Mouse (Mus musculus) common myeloid progenitor, adult 5-6 weeks (primary cell): Measurements from ENCODE around the gene Nup188. TPM values are rescaled to one million over a fixed set of nuclear protein-coding genes. Genes with fewer than 3 reads are reported as not detected.

Source experiments
- ATAC-seq: replicated peaks from 2 replicates; pipeline ENCODE4 v1.8.0; 2016; ENCODE audit warnings: low read depth, mild to moderate bottlenecking, moderate TSS enrichment, inconsistent platforms; ENCODE audit not compliant: poor library complexity, severe bottlenecking
- total RNA-seq: library from RNA; stranded (forward); fragments of 200-1000, 187-1606 nt; gene quantifications from 2 replicates; pipeline ENCODE4 v1.2.3, GENCODE M21; 2017

The Nup188 gene
- total RNA-seq, 1 experiment from 2014 or later, result 31.6 TPM

DNA sequence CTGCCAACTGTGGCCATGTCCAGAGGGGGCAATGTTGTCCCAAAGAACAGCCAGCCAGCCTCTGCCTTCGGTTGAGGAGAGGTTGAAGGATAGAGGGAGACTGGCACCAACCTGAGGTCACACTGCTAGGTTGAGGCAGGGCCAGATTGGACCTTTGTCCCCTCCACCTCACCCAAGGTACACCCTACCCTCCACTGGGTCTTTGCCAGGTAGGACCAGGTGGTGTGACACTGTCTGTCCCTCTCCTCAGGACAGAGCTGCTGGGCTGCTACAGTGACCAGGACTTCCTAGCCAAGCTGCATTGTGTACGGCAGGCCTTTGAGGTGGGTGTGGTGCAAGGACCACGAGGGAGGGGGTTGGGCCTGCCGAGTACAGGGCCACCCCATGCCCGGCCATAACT is 91.5 kb downstream of the Nup188 start:
- no peak for ATAC-seq

DNA sequence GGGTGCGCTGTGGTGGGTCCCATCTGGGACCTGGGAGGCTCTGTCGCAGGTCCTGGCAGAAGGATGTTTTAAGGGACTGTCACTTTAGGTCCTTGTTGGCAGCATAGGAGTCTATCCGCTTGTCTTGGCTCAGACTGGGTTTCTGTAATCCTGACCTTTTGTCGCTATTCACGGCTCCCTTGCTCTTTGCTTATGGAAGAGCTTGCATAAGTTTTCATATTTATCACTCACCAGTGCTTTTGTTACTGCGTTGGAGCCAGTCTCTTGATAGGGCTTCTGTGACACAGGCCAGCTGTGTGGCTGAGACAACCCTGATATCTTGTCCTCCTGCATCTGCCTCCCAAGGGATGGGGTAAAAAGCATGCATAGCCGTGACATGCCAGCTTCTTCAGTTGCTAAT is 93.1 kb downstream of the Nup188 start:
- no peak for ATAC-seq

DNA sequence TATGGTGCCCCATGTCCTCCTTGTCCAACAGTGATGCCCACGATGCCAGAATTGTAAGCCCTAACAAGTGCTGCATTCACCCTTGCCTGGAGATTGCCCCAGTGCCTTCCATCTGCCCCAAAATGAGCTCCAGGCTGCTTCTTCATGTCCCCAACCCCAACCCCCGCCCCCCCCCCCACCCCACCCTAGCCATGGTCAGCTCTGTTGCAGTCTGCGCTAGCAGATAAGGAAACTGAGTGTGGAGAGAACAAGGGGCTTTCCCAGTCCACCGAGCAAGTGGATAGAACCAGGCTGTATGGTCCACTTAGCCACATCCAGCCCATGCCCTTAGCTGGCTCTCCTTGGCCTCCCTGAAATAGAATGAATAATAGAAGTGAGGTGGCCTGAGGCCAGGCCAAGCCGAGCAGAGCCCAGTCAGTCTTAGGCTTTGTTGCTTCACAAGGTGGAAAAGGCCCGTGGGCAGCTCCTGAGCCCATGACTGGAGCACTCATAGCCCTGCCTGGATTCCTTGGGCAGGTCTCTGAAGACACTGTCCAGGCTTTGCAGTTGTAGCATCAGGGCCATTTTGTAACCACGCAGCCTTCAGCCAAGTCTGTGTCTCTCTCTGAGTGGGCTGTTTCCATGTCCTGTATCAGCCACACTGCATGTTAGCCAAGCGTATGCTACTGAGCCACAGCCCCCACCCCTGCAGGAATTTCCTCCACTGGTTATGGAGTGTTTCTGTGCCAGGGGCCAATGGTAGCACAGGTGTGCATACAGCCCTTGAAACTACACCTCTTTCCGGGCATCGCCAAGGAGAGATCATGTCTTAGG is 94.6 kb downstream of the Nup188 start:
- ATAC-seq, result no peak

DNA sequence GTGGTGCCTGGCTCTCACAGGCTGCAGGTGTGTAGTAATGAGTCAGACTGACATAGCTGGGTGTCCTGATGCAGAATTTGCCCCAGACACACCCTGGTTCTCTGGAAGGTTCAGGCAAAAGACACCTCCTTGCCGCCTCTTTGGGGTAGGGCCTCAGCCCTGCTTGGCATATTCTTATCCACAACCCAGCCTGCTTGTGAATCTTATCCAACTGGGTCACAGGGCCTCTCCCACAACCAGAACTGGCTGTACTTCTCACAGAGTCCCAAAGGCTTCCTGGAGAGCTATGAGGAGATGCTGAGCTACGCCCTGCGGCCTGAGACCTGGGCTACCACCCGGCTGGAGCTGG is 95.2 kb downstream of the Nup188 start:
- ATAC-seq, result no peak

DNA sequence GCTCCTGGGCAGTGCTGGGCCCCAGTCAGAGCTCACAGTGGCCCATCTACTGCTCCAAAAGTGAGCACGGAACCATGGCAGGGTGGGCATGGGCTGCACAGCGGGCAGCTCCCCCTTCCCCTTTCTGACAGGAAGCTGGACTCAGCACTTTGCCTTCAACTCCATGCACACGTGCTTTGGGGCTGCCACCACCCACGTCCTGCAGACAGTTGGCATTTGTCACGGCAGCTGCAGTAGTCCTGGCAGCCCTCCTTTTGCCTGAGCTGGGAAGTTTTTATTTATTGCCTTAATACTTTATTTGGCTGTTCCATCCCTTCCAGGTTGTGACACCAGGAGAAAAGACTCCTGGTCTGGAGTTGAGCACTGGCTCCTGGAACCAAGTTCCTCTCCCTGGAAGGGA is 98.6 kb downstream of the Nup188 start:
- no peak for ATAC-seq

DNA sequence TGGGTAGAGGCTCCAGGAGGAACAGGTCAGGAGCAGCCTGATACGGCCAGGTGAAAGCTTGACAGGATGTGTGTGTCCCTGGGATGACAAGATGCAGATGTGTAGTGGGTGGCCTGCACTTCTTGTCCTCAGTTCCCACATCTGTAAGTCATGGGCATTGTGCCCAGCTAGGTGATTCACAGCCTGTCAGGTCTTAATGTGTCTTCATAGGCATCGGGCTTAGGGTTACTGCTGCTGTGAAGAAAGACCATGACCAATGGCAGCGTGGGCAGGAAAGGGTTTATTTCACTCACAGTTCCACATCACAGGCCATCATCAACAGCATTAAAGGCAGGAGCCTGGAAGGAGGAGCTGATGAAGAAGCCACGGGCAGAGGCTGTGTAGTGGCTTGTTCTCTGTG is 99.4 kb downstream of the Nup188 start:
- ATAC-seq, result no peak

DNA sequence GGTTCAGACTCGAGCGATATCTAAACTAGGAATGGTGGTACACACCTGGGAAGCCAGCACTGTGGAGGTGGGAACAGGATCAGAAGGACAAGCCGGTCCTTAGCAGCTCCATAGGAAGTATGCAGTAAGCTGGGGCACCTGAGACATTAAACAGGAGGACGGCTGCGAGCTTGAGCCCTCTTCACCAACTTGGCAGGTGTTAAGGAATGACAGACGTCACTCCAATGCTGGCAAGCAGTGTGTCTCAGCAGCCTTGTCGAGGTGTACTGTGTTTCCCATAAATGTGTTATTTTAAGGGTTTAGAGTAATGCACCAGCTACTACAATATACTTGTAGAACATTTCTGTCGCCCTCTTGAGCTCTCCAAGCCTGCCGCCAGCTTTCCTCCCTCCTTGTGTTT is 100.7 kb downstream of the Nup188 start:
- ATAC-seq, result no peak

DNA sequence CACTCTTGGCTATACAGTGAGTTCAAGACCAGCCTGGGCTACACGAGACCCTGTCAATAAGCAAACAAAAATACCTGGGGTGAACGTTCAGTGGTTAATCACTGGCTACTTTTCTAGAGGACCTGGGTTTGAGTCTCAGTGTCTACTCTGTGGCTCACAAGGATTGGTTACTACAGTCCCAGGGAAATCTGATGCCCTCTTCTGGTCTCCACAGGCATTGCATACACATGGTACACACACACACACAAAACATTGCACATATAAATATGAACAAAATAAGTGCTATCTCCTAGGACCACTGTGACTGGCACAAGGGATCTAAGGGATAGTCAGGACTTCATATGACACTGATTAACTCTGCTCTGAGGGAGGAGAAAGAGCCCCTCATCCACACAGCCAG is 102.8 kb downstream of the Nup188 start:
- no peak for ATAC-seq

DNA sequence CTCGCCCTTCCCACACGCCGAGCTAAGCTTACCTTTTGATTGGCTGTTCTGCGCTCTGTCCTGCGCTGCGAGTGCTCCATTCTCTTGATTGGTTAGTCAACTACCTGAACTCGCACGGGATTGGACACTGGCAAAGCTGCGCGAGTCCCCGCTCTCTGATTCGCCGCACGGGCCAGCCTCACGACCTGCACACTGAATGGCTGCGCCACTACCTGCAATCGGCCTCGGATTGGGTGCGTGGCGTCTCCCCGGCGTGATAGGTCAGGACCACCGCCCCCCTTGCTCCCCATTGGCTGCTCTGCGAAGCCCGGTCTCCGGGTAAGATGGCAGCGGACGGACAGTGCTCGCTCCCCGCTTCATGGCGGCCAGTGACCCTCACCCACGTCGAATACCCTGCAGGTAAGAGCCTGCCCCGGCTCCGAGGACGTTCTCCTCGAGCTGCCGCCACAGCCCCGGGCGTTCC is 105.9 kb downstream of the Nup188 start, which contains the start of gene Dolpp1:
TSS of gene Dolpp1 (plus strand) at position 141 of the 463 bp plus-strand sequence.
- peak; percentile 93 for ATAC-seq

DNA sequence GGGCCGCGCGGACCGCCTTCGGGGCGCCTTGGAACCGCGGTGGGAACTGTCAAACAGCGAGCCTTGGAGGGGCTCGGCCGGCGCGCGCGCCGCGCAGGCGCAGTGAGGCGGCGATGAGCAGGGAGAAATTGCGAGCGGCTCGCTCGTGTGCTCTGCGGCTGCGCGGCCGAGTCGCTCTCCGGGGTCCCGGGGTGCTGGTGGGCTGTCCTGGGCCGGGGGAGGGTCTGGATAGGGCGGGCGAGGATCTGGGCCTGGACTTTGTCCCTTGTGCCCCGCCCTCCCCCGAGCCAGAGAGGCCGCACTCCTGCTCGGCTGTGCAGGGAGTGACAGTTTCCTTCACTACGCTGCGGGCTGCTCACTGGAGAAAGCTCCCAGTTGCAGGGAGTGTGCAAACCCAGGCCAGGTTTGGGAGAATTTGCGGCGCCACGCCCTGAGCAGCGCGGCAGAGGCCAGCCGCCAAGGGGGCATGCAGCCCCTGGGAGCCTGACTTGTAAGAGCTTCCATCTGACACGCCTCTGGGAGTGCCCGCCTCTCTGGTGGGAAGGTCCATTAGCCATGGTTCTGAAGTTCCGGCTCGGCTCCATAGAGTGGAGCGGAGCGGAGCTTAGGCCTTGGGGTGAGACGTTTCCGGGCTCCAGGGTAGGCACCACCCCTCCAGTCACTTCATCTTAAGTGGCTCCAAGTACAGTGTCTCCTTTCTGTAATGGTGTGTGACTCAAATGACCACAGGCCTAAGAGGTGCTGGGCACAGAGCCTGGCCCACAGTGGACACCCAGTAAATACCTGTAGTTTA is 106.6 kb downstream of the Nup188 start:
- ATAC-seq, result peak; percentile 14

DNA sequence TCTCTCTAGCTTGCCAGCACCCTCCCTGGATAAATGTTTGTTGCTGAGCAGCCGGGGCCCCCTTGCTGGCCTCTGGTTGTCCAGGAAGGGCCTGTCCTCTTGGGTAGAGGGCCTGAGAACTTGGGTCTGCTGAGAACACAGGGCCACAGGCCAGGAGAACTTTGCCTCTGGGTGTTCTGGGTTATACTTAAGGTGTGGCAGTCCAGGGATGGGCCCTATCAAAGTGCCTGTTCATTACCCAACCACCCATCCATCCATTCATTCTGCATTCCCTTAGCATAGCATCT is 107.1 kb downstream of the Nup188 start:
- ATAC-seq, result no peak

Other genes starting within 250 kb of the Nup188 start
- 11.5 and 15.6 TPM in 2 replicates for gene Wdr34, start 237.5 kb upstream of the Nup188 start, total RNA-seq
- 1,475 and 1,487 TPM in 2 replicates for gene Set, start 229.0 kb upstream of the Nup188 start, total RNA-seq
- gene Pkn3, start 208.7 kb upstream of the Nup188 start, total RNA-seq, result 11.8 and 22.9 TPM in 2 replicates
- 8.0 and 11.4 TPM in 2 replicates for gene Zdhhc12, start 192.7 kb upstream of the Nup188 start, total RNA-seq
- gene Zer1, start 161.8 kb upstream of the Nup188 start, total RNA-seq, result 11.8 and 17.4 TPM in 2 replicates
- 30.2 and 49.2 TPM in 2 replicates for gene Tbc1d13, start 152.7 kb upstream of the Nup188 start, total RNA-seq
- 5.8 and 5.9 TPM in 2 replicates for gene Endog, start 114.9 kb upstream of the Nup188 start, total RNA-seq
- gene Spout1, start 107.9 kb upstream of the Nup188 start, total RNA-seq, result 29.8 and 38.4 TPM in 2 replicates
- gene Kyat1, start 80.5 kb upstream of the Nup188 start, total RNA-seq, result 4.5 and 13.5 TPM in 2 replicates
- gene Lrrc8a, start 48.7 kb upstream of the Nup188 start, total RNA-seq, result 3.9 and 11.0 TPM in 2 replicates
- 5.3 TPM in 1 of 2 replicates, not detected in the other for gene Gm28035, start 45.8 kb upstream of the Nup188 start, total RNA-seq
- 3.1 TPM in 1 of 2 replicates, not detected in the other for gene Phyhd1, start 20.2 kb upstream of the Nup188 start, total RNA-seq
- gene Gm28038, start 5.4 kb upstream of the Nup188 start, total RNA-seq, result not detected in 2 replicates
- 9.7 and 12.1 TPM in 2 replicates for gene Dolk, start 63 bp upstream of the Nup188 start, total RNA-seq
- gene Sh3glb2, start 72.9 kb downstream of the Nup188 start, total RNA-seq, result 15.1 and 31.5 TPM in 2 replicates
- 9.1 and 15.0 TPM in 2 replicates for gene Miga2, start 77.8 kb downstream of the Nup188 start, total RNA-seq
- gene Dolpp1, start 105.9 kb downstream of the Nup188 start, total RNA-seq, result 33.9 and 35.7 TPM in 2 replicates
- gene Crat, start 129.4 kb downstream of the Nup188 start, total RNA-seq, result 17.1 and 17.3 TPM in 2 replicates
- gene Ptpa, start 129.6 kb downstream of the Nup188 start, total RNA-seq, result 46.4 and 76.0 TPM in 2 replicates
- gene Ier5l, start 187.8 kb downstream of the Nup188 start, total RNA-seq, result 0.58 and 1.8 TPM in 2 replicates